Mouse (Mus musculus): ENCODE measurements at regions not wholly inside any gene's neighbourhood (a gene's known extent, or its start where the extent isn't known, plus 50 kb on each side); places are given as distances from the start of the nearest gene placed in this dataset.

DNA sequence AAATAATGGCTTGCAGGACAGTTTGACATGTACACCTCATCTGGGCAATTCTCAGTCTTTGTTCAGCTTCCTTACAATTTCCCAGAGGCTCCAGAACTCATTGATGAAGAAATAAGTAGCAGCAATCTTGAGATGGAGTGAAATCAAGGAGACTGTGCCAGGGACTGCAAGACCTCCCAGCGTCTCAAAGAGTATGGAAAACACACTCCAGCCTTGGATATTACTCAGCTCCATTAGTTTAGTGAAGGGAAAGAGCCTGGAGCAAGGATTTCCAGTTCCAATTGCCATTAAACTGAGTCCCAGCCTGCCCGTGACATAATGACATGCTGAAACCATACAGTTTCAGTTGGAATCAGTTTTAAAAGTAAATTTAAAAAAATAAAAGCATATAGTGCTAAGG lies 372.7 kb upstream of the Rack1 start:
- no peak for TF ChIP-seq MAX (IDR thresholded peaks at IDR 0.05; ENCODE audit: low read length)
- TF ChIP-seq POLR2A (IDR thresholded peaks at IDR 0.05; ENCODE audit: control insufficient read depth in 1 of 2, insufficient read depth in 1 of 2, low read depth in 1 of 2, low read length in 2 of 2, poor library complexity in 1 of 2), result no peak
- no peak for TF ChIP-seq ZNF384 (IDR thresholded peaks at IDR 0.05; ENCODE audit: low read depth, low read length)
- TF ChIP-seq SMC3 (IDR thresholded peaks at IDR 0.05; ENCODE audit: low read depth, low read length), result no peak
- TF ChIP-seq CTCF (IDR thresholded peaks at IDR 0.05 in 2 of 3, conservative IDR thresholded peaks at IDR 0.05 in 1 of 3; ENCODE audit: control insufficient read depth in 1 of 3, insufficient read depth in 1 of 3, low read depth in 2 of 3, low read length in 3 of 3, poor library complexity in 1 of 3, severe bottlenecking in 1 of 3), result no peak
- no peak for TF ChIP-seq CHD1 (IDR thresholded peaks at IDR 0.05; ENCODE audit: low read depth, low read length)
- no peak for TF ChIP-seq E2F4 (IDR thresholded peaks at IDR 0.05; ENCODE audit: borderline replicate concordance, low read depth, low read length)
- TF ChIP-seq USF1 (IDR thresholded peaks at IDR 0.05; ENCODE audit: low read depth, low read length), result no peak
- no peak for TF ChIP-seq GATA1 (IDR thresholded peaks at IDR 0.05; ENCODE audit: low read depth, low read length)
- TF ChIP-seq EP300 (IDR thresholded peaks at IDR 0.05; ENCODE audit: low read depth in 1 of 2, low read length in 2 of 2), result no peak
- no peak for TF ChIP-seq JUND (IDR thresholded peaks at IDR 0.05; ENCODE audit: low read depth, low read length)
- TF ChIP-seq UBTF (IDR thresholded peaks at IDR 0.05; ENCODE audit: borderline replicate concordance, insufficient read depth, low read depth, low read length), result no peak
